Mouse (Mus musculus) liver, embryonic 14.5 days (tissue): ENCODE data around the gene Ankrd55.

Experiments used
- CTCF ChIP-seq: IDR thresholded peaks from 2 replicates; pipeline ENCODE4 v1.5.1; 2016; ENCODE audit warnings: antibody characterized with exemption, low read depth, control low read depth
- EP300 ChIP-seq: IDR thresholded peaks from 2 replicates; pipeline ENCODE4 v1.6.1; 2016; ENCODE audit warnings: antibody characterized with exemption, low read depth

DNA sequence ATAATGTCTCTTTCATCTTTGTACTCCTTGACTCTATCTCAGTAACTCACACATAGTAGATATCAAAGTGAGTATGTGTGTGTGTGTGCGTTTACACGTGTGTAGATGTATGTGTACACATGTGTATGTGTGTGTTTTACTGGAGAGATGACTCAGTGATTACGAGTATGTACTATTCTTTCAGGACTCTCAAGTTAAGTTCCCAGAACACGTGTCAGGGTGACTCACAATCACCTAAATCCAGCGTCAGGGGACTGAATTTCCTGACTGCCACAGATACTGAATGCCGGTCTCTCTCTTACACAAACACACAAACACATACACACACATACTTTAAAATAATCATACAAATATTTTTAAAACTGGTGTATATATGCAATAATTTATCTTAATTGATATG, 52.5 kb downstream of the Ankrd55 start:
- no peak for TF ChIP-seq CTCF
- TF ChIP-seq EP300, result no peak
